Mouse (Mus musculus) ES-CJ7 (cell line): ENCODE measurements around the gene Gpa33.

Experiments
- DNase-seq: peaks from one replicate; pipeline ENCODE4 v3.0.0; 2011; ENCODE audit warnings: low read depth, low spot score

Gpa33 gene

GRCm38 (mm10) chr1:166160569-166161445 is 30.8 kb downstream of the Gpa33 start:
- DNase-seq, result peak; percentile 86

GRCm38 (mm10) chr1:166164580-166164979 is 34.5 kb downstream of the Gpa33 start:
- peak; percentile 59 for DNase-seq

- no peak for DNase-seq
These were observed 35.1 kb downstream of the Gpa33 start for GRCm38 (mm10) chr1:166165159-166165558.

- no peak for DNase-seq
These were observed 37.4 kb downstream of the Gpa33 start for GRCm38 (mm10) chr1:166167405-166167804.

GRCm38 (mm10) chr1:166168017-166168416 is 38.0 kb downstream of the Gpa33 start:
- DNase-seq, result no peak

GRCm38 (mm10) chr1:166169713-166170112 is 39.7 kb downstream of the Gpa33 start:
- DNase-seq, result no peak

GRCm38 (mm10) chr1:166170852-166171251 is 40.8 kb downstream of the Gpa33 start:
- DNase-seq, result no peak

GRCm38 (mm10) chr1:166172992-166173391 is 43.0 kb downstream of the Gpa33 start:
- no peak for DNase-seq

- DNase-seq, result no peak
These were observed 43.6 kb downstream of the Gpa33 start for GRCm38 (mm10) chr1:166173621-166174020.

GRCm38 (mm10) chr1:166181510-166181909 is 51.5 kb downstream of the Gpa33 start:
- DNase-seq, result no peak

GRCm38 (mm10) chr1:166182952-166183627 is 53.1 kb downstream of the Gpa33 start:
- no peak for DNase-seq

GRCm38 (mm10) chr1:166184391-166185229 is 54.6 kb downstream of the Gpa33 start:
- DNase-seq, result no peak

- no peak for DNase-seq
These were observed 55.3 kb downstream of the Gpa33 start for GRCm38 (mm10) chr1:166185357-166185756.

- no peak for DNase-seq
These were observed 59.8 kb downstream of the Gpa33 start for GRCm38 (mm10) chr1:166189821-166190220.

GRCm38 (mm10) chr1:166204171-166204570 is 74.1 kb downstream of the Gpa33 start:
- no peak for DNase-seq

- no peak for DNase-seq
These were observed 75.1 kb downstream of the Gpa33 start for GRCm38 (mm10) chr1:166205159-166205558.

- no peak for DNase-seq
These were observed 79.3 kb downstream of the Gpa33 start for GRCm38 (mm10) chr1:166209371-166209770.

GRCm38 (mm10) chr1:166214181-166214580 is 84.1 kb downstream of the Gpa33 start:
- DNase-seq, result peak; percentile 40
